Mouse (Mus musculus): ENCODE measurements around the gene Nphp4.

Nphp4 gene

DNA sequence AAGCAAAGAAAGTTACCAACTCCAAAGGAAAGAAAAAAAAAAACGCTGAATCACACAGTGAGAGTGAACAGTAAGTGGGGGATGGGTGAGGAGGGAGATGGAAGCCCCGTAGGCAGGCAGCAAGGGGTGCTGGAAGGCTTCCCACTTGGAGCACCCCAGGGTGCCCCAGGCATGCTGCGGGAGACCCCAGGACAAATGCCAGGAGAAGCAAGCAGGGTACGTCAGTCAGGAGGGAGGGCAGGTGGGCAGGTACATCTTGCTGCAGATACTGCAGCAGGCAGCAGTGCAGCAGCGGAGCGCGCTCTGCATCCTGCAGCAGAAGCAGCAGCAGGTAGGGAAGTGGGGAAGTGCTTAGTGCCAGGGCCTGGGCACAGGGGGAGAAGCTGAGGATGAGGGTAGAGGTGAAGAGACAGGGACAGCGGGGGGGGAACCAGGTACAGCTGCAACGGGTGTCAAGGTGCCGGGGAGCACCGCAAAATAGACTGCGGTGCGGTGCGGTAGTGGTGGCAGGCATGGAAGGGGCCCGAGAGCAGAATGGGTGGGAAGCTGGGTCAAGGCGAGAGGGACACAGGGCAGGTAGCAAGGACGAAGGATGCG, at the start of gene Nphp4:
TSS of gene Nphp4 (plus strand) at position 280 of the 597 bp plus-strand sequence.
- DNase-seq, result no peak

DNA sequence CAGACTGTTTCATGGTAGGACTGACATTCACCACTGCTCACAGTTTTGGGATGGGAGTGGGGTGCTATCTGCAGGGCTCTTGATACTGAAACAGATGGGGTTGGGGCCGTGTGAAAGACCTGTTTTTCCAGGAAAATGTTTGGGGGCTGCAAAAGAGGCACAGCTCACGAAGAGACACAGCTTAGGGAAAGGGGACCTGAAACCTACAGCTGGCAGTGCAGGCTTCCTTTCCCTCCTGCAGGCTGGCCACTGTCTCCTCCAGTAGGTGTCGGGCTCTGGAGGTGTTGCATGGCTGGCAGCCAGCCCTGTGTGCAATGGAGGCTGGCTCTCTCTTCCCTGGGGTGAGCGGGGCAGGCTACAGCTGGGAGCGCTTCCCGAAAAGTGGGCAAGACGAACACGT, 48.2 kb upstream of the Nphp4 start:
- no peak for DNase-seq

DNA sequence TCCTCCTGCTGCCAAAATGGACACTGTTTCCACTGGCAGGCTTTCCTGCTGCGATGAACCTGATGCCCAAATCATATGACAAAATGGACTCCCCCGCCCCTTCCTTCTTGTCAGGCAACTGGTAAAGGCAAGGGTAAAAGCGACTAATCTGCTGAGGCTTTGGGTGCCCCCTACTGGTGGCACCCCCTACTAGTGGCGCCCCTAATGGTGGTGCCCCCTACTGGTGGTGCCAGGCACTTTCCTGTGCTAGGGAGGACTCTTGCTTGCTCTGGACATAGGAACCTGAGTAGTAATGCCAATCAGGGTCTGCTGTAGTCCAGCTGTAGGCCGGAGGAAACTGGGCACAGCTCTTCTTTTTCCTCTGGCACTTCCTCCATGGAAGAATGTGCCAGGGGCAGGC, 44.2 kb upstream of the Nphp4 start:
- DNase-seq, result peak; percentile 47 to 61

DNA sequence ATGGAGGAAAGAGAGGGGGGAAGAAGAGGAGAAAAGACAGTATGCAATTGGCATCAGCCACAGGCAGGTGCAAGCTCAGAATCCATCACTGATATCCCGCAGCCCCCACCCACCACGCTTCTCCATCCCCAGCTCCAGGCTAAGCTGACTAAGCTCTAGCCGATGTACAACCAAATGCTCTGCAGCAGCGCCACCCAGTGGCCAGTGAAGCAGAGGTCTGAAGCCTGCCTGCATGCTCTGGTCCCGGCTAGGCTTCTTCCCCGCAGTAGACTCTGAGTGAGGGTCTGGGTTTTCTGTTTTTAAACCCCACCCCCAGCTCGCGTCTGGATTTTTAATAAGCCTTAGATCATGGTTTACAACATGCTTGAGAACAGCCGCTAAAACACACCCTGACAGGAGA, 41.7 kb upstream of the Nphp4 start:
- DNase-seq, result peak; percentile 96

DNA sequence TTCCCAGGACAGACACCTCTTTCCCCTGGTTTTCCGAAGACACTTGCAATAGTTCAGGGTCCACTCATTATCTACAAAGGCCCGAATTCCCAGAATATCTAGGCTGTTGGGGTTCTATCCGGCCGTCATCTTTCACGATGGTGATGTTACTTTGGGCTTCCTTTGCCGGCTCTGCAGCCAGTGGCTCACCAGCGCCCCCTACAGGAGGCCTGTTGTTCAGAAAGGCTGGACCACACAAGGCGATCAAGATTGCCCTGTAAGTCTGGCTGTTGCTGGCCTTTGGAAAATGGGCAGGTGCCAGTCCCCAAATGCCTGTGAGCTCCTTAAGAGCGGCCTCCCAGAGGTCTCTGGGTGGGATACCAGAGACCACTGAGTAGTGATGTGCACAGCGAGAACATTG, 41.3 kb upstream of the Nphp4 start:
- peak; percentile 89 to 91 for DNase-seq

DNA sequence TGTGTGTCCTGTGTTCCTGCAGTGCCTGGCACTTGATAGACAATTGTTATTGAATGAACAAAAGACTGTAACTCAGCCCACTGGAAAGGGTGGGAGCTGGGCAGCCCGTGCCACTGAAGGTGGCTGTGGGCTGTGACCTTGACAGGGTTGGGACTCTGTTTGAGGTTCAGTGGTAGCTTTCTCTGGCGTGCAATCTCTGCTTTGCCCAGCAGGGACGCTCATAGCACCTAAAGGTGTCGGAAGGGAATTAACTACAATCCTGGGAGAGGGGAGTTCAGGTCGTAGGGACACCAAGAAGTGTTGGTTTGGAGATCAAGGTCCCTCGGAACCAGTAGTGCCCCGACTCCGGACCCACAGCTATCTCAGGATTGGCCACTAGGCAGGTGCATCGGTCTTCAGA, 35.6 kb upstream of the Nphp4 start:
- peak; percentile 56 to 65 for DNase-seq

DNA sequence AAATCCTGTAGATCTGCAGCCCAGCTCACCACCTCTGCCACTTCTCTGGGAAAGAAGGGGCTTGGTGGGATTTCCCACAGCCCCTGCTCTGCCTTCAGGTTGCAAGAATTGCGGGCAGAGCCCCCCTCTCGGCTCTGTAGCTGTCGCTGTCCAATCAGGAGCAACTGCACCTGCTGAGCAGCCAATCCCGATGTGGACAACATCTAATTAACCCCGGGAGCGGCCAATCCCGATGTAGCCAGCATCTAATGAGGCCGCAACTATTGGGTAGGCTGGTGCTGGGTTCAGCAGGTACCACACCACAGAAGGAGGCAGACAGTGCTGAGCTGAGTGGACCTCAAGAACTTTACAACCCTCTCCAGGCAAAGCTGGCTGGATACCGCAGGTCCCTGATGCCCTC, 35.0 kb upstream of the Nphp4 start:
- no peak for DNase-seq

DNA sequence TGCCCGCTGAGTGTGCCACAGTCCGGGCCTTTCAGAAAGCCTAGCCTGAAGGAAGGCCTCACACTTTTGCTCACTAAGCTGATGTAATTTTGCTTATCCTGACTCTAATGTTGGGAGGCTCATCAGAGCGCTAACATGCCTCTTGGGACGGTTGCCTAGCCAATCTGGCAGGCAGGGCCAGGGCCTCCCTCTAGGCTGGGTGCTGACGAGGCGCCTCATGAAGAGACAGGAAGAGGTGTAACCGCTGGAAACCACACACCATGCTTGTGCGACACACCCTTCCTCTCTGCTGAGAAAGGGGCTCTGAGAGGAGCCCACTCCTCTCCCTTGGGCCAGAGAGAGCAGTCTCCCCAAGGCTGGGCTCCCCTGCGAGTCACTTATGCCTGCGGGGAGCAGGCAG, 30.3 kb upstream of the Nphp4 start:
- DNase-seq, result no peak

DNA sequence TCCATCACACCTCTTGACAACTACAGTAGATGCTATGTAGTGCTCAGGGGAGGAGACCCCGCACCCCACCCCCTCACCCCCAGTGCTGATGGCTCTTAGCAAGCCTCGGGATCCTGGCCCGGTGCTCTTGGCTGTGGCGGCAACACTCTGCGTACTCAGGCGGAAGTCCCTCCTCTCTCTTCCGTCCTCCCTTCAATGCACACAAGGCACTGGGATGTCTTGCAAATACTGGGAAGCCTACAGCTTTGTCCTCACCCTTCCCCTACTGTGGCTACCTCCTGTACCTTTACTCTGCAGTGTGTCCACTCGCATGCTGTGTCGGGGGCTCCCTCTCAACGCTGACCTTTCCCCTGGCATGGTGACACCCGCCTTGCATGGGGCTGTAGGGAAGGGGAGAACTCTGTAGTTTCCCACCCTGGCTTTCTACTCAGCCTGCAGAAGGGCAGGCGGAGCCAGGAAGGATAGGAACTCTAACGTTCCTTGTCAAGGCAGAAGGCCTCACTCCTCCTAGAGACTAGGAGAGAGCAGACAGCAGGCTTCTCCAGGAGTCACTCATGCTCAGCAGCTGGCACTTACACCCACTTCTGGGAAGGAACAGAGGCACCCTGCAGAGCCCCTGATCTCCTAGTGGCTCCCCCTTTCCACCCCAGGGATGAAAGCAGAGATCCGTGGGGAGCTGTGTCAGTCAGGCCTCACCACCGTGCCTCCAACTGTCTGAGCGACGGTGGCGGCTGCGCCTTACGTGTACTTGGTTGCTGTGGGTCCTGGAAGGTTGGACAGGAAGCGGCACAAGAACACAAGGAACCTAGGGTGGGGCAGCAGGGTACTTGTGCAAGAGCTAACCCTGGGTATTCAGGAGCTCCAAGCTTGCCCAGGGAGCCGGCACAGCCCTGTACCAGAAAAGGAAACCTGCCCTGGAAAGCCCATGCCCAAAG, 28.5 kb upstream of the Nphp4 start:
- DNase-seq, result no peak

DNA sequence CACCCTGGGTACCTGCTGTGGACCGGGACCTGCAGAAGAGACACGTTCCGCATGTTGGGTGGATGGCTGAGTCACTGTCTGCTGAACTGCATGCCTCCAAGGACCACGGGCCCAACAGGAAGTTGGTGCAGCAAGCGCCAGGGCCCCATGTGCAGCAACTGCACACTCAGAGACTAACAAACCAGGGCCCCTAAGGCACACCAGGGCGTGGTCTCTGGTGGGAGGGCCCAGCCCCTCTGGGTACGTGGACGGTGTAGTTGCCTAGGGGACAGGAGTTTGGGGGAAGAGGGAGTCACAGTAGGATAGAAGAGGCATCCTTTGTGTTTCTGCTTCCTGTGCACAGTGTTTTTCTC, 27.9 kb upstream of the Nphp4 start:
- no peak for DNase-seq

DNA sequence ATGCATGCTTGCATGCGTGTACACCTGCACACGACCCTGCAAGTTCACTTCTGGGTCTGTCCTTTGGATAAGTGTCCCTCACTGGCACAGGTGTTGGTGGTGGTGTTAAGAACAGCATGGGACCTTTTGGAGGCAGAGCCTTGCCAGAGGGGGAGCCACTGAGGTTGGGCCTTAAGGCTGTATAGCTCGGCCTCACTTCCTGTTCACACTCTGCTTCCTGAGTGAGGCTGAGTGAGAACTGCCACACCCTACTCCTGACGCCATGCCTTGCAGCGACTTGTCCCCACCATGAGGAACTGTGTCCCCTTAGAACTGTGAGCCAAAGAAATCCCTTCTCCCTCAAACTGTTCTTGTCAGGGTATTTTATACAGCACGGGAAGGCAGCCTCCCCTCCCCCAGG, 25.1 kb upstream of the Nphp4 start:
- DNase-seq, result no peak

DNA sequence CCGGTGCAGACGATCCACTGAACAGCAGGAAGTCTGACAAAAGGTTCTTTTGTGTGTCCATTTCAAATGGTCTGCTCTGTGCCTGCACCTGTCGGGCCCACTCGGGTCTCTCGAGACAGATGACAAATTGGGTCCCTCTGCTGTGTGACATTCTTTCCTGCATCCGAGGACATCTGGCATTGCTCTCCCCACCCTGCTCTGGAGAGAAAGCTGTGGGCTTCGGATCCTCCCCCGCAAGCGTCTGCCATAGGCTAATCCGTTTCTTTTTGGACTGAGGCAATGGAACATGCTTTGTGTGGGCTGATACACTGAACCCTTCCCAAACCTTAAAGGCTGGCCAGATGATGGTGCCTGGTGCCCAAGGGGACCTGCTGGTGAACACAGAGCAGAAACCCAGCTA, 23.4 kb upstream of the Nphp4 start:
- no peak for DNase-seq

DNA sequence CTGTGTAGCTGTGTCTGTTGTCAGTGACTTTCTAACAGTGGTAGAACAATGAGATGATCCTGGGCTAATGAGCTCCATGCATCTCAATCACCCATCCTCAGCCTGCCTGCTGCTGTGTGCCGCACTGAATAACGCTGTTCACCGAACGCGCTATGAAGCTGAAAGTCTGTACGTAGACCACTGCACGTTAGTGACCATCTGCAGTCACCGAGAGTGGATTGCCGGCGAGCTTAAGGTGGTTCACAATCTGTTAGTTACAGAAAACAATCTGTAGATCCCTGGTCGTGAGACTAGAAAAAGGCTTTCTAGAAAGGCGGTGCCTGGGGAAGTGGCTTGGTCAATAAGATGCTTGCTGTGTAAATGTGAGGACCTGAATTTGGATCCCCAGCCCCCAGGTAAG, 22.4 kb upstream of the Nphp4 start:
- no peak for DNase-seq

DNA sequence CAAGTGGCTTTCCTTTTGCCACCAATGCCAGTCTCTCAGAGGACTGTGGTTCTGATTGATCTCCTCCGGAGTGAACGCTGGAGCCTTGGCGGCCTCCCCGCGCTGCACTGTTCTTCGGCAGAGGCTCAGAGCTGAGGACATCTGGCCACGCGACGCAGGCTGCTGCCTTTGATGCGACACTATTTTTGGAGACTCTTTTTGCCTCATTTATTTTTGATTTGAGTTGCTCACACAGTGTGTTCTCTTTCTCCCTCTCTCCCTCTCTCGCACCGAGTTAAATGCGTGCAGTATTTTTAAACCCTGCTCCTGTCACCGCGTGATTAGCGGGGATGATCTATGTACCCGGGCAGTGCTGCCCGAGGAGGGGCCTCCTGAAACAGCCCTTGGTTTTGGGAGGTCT, 19.9 kb upstream of the Nphp4 start:
- no peak for DNase-seq

DNA sequence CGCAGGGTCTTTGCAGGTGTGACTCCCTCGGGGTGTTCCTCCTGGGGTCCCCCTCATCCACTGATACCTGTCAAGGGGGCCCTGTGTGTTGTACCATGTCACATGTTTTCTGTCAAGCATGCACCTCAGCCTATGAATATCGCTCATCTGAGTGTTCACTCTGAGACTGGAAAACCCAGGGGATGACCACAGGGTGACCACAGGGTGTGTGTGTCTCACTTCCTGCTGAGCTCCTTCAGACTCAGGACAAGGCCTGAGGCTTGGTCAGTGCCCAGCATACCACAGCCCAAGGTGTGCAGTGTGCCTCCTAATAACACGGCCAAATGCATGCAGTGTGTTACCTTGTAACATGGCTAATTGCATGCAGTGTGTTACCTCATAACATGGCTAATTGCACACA, 18.8 kb upstream of the Nphp4 start:
- DNase-seq, result no peak

DNA sequence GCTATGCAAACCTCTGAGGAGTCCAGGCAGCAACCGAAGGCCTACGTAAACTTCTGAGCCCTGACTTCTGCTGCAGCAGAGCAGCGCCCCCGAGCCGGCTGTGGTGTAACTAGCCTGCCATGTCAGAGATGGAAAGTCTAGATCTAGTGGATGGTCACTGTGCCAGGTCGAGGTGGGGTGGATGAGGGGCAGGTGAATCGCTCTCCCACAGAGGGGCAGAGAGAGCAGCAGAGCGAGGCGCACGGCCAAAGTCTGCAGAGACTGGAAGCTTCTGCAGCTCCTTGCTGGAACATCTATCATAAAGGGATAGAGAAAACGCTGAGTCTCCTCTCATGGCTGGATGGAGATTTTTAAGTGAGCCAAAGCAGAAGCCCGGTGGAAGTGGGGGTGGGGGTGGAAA, 14.0 kb upstream of the Nphp4 start:
- DNase-seq, result peak; percentile 25 to 50

DNA sequence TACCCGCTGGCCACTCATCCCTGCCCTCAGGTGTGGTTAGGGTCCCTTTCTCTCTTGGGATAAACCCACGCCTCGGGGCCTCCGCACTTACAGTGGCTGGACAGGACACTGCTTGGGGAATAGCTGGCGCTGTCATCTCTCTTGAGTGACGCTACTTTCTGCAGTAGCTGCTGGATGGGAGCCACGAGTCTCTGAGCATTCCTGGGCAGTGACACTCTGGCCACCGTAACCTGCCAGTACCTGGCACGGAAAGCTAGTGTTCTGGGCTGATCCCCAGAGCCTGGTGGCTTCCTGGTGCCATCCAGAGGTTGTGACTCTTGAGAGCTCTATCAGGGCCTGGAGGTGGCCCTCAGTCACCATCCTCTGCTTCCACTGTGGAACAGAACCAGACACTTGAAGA, 13.4 kb upstream of the Nphp4 start:
- DNase-seq, result no peak

DNA sequence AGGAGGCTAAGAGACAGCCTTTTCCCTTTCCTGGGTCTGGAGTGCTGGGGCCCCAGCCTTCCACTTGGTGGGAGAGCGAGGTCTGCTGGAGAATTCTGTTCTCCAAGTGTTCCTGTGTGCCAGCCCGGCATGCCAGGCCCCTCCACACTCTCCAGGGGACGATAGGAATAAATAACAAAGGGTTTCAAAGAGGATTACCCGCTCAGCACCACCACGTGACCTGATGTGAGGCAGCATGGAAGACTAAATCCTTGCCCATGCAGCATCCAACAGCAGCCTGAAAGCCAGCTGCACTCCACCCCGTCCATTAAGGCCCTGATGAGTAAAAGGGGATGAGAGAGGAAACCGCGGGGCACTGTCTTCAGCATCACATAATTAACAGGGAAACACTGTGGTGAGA, 11.4 kb upstream of the Nphp4 start:
- no peak for DNase-seq

DNA sequence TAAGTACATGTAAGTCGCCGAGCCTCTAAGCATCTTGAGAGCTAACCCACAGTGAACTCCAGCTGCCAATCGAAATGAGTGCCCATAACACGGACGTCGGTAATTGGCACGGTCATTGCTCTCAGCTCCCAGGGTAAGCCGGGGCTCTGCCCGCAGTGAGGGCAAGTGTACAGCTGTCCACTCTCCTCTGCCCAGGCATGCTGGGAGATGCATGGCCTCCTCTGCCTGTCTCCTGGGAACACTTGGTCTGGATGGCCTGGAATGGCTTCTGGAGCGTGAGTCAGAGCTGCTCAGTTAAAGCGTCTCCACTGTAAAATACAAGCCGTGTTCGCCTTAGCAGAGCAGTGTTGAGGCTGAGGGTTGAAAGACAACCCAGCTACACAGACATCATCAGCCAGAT, 9.9 kb upstream of the Nphp4 start:
- DNase-seq, result no peak

DNA sequence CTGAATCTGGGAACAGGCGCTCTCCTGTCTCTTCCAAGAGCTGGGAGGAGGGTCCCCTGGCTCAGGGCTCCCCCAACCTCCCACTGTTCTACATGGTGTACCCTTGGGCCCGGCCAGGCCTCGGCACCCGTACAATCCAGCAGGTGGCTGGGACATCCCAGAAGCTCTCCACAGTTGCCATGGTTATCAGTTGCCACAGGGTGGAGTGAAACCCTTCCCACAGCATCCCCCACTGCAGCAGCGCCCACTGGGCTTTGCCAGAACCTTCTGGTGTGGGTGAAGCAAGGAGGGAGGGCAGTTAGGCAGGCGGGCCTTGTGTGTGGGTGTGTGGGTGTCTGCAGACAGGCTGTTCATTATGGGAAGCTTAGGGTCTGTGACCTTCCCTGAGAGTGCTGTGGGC, 8.6 kb upstream of the Nphp4 start:
- DNase-seq, result no peak

DNA sequence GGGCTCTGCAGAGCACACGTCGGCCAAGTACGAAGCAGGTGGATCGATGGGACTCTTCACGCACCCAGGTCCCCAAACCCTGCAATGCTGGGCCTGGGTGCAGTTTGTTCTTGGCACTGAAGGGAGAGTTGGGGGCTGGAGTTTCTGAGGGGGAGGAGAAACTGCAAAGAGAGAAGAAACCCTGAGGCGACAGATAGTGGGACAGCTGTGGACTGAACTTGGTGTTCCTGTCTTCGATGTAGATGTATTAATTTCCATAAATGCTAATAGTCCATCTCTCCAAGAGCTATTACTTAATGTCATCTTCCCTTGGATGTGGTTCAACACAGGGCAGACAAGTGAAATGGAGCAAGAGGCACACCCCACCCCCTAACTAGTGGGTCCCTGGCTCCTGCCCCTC, 565 bp upstream of the Nphp4 start:
- no peak for DNase-seq

DNA sequence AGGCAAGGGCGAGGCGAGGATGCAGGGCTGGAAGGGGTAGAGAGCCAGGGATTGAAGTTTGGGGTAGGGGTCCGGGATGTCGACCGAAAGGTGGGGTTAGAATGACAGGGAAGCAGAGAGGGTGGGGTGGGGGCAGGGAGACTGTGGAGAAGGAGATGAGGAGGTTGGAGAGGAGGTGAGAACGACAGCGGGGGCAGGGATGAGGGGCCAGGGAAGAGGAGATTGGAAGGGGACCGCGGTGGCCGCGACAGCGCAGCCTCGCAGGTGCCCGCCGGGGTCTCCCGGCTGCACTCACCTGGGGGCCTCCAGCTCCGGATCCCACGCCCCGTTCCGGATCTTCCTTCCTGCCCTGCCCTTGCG, 580 bp downstream of the Nphp4 start:
- DNase-seq, result no peak

DNA sequence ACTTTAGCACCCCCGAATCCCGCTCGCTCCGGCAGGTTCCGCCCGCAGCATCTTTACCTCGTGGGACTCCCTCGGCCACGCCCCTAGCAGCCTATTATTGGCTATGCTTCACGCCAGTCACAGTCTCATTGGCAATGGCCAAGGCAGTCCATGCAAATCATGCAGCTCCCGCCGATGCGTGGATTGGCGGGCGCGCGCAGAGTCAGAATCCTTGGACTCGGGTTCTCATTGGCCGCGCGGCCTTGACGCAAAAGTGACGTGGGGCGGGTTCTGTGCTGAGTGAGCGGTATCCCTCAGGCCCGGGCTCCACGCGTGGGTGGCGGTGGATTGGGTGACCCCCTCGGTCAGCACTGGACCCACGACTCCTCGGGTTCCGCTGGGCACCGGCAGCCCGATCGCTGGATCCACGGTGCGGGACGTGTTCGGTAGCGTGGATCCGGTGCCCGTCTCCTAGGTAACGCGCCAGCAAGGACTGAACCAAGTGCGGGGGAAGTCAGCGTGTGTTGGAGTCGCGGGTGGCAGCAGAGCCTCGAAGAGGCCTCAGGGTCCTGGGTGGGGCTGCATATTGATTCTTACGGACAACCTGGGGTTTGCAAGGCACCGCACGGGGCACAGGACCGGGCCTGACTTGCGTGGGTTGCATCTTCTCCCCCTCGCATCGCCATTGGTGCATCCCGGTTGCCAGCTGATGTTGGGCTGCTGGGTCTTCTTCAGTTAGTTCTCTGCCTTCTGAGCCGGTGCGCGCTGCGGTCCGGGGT, 1.1 kb downstream of the Nphp4 start, which contains the start of gene Kcnab2:
TSS of gene Kcnab2 (minus strand) at position 406 of the 758 bp plus-strand sequence.
- DNase-seq, result peak; percentile 100

DNA sequence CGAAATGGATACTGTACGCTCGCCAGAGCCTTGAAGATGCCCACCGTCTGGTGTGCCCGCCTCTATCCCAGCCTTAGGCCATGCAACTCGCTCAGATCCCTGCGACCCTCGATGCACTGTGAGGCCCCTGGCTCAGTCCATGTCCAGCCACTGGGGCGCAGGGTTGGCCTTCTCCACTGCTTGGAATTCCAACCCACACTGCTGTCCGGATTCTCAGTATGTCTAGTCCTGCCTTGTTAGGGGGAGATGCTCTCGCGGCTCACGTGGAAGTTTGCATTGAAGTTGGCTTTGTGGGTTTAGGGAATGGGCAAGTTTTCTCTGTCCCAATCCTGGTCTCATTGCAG, 1.7 kb downstream of the Nphp4 start:
- no peak for DNase-seq

Data from kidney, postnatal 4 days (tissue).